Mouse (Mus musculus) lung, postnatal 10 days (tissue): ENCODE measurements around the gene Creb1.
"Not testable (repeated sequence)": the region's sequence is repeated elsewhere in the genome, so short reads cannot be mapped to it uniquely, and the experiment has no call there.

Source experiments
- DNase-seq: peaks from one replicate; pipeline ENCODE4 v3.0.0; 2021

Creb1 gene

GRCm38 (mm10) chr1:64623558-64624435 is 91.4 kb downstream of the Creb1 start:
- no peak for DNase-seq

- no peak for DNase-seq
These were observed 92.8 kb downstream of the Creb1 start for GRCm38 (mm10) chr1:64625214-64625613.

GRCm38 (mm10) chr1:64631526-64631925 is 99.1 kb downstream of the Creb1 start:
- no peak for DNase-seq

GRCm38 (mm10) chr1:64633237-64633636 is 100.8 kb downstream of the Creb1 start:
- DNase-seq = no peak

- DNase-seq = no peak
These were observed 103.2 kb downstream of the Creb1 start for GRCm38 (mm10) chr1:64635624-64636023.

- no peak for DNase-seq
These were observed 106.8 kb downstream of the Creb1 start for GRCm38 (mm10) chr1:64639279-64639678.

- DNase-seq = no peak
These were observed 108.6 kb downstream of the Creb1 start for GRCm38 (mm10) chr1:64641069-64641468.

- not testable (repeated sequence) for DNase-seq
These were observed 110.1 kb downstream of the Creb1 start for GRCm38 (mm10) chr1:64642541-64642940.

- DNase-seq = no peak
These were observed 112.1 kb downstream of the Creb1 start for GRCm38 (mm10) chr1:64644513-64644912.

- no peak for DNase-seq
These were observed 117.1 kb downstream of the Creb1 start for GRCm38 (mm10) chr1:64649362-64650124.

- DNase-seq = no peak
These were observed 121.3 kb downstream of the Creb1 start for GRCm38 (mm10) chr1:64653701-64654100.
